Mouse (Mus musculus): Measurements from ENCODE around the gene Il7r.
"Not testable (repeated sequence)": the region's sequence is repeated elsewhere in the genome, so short reads cannot be mapped to it uniquely, and the experiment has no call there.

The Il7r gene

DNA sequence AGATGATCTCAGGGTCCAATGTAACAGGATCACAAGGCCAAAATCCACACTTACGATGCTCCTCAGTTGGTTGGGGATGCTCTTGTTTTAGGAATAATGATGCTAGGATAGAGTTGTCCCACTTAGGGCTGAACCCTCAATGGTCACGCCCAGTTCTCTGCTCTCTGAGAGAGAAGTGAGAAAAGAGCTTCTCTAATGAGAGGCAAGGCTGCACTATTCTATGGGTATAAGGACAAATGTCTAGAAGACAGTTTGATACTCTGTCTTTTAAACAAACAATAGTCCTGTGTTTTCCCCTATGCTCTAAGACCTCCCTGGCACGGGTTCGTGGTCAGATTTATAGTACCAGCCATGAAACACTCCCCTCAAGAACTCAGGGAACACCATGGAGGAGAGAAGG, at the start of gene Il7r:
TSS of gene Il7r (minus strand) at position 101 of the 400 bp plus-strand sequence.
- no peak for DNase-seq (ENCODE audit: low spot score)

DNA sequence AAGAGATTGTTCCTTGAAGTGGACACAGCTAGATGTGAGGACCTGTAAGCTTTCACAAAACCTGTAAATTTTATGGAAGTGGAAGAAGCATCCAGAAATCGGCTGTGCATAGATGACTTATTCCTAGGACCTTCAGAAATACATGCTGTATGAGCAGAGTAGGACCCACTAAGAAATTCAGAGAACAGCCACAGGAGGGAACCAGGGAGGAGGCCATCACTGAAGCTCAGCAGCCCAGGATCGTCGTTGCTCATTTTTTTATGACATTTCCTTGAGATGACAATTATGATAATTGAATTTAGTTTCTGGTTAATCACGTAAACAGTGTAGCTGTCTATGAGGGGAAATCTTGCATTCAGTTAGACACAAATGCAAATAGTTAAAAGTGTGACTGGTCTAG, 47.3 kb upstream of the Il7r start:
- DNase-seq (ENCODE audit: low spot score), result no peak

DNA sequence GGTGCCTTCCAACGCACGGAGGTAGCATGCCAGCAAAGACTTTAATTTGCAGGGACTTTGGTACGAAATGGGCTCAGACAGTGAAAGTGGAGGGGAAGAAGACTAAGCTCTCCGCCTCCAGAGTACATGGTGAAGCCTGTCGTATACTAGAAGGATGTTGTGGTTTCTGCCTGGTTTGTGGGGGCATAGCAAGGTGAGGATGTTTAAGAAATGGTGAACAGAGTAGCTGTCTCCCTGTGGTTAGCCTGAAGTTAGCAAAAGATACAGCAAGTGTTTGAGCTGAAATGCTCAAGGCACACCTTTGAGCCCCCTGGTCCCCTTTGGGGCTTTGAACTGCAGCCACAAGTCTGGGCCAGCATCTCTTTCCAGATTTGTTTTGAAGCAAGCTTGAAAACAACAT, 44.8 kb upstream of the Il7r start:
- no peak for DNase-seq (ENCODE audit: low spot score)

DNA sequence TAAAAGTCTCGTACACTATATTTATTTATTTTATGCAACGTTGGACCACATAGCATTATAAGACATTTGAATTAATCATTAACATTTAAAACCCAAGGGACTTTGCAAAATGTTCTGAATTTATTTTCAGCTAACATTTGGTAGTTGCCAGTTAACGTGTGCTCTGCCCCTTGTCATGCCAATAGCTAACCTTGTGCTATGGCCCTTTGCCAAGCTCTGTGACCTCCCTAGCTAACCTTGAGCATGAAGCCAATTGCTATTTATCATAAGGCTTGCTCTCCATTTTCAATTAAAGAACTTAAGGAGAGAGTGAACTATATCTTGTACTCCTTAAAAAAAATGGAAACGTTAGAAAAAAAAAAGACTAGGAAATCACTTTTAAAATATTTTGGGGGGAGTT, 43.4 kb upstream of the Il7r start:
- no peak for DNase-seq (ENCODE audit: low spot score)

DNA sequence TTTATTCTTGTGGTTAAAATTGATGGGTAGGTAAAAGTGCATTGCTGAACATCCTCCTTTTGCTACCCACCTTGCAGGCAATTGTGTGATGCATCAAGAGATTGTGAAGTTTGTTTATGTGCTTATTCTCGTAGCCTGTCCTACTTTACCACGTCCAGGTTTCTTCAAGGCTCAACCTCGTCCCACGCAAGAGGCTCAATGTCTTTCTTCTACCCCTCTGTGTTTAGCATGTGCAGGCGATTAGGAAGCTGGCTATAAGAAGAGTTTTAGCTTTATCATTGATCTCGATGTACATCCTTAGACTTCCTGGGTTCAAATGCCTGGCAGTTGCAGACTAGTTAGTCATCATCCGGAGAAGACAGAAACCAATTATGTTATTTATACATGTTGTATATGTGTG, 42.7 kb upstream of the Il7r start:
- no peak for DNase-seq (ENCODE audit: low spot score)

DNA sequence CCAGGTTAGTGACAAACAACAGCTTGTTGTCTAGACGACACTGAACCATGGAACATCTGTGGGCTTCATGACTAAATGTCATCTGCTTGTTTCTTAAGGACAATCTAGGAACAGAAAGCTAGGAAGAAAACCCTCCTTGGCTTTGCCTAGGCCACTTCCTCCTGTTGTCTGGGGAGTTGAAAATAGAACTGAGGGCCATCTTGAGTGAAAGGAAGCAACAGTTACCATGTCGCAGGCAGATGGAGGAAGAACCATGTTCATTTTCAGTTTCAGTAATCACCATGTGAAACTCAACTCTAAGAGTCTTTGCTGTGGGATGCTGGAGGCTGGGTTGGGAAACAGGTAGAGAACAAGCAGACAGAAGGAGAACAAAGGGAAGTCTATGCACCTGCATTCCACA, 41.9 kb upstream of the Il7r start:
- DNase-seq (ENCODE audit: low spot score), result peak; percentile 23

DNA sequence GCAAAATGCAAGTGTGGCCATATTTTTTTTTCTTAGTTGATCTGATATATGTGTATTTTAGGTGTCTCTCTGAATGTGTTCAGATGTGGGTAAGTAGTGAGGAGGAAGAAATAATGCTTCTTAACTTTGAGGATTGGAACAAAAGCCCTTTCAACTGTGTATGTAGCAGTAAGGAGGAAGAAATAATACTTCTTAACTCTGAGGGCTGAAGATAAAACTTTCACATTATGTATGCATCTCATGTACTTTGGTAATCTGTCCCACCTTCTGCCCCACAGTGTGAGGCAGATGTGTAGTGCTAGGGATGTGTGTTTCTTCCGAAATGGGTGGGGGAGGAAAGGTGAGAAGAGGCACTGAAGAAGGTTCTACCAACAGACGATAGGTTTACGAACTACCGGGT, 37.3 kb upstream of the Il7r start:
- no peak for DNase-seq (ENCODE audit: low spot score)

DNA sequence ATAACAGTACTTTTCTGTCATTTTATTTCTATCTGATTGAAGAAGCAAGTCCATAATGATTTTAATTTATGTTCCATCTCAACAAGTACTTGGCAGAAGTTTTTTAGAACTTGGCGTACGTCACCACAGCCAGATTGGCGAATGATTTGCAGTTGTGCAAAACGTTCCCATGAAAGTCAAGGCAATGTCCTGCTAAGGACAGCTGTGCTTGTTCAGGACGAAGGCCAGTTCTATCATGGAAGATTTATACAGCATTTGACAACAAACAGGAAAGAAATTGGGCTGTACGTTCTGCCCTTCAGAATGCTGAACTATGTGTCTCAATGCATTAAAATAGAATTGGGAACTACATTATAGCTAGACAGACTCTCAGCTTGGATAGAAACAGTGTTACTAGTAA, 35.4 kb upstream of the Il7r start:
- no peak for DNase-seq (ENCODE audit: low spot score)

DNA sequence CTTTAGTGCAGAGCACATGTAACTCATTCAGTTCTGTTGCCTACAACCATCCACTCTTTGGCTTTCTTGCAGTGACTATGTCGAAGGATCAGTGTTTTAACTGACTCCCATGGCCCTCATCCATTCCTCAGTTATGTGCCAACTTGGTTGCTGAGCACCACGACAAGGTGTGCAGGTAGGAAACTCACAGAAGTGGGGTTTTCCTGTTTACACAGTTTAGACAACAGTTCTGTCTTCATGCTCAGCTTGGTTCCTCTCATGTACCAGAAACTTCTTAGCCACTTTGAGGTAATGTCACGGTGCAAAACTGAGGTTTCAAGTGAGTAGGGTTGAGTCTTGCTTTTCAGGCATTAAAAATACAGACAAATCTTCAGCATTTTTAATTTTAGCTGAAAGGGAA, 34.2 kb upstream of the Il7r start:
- no peak for DNase-seq (ENCODE audit: low spot score)

DNA sequence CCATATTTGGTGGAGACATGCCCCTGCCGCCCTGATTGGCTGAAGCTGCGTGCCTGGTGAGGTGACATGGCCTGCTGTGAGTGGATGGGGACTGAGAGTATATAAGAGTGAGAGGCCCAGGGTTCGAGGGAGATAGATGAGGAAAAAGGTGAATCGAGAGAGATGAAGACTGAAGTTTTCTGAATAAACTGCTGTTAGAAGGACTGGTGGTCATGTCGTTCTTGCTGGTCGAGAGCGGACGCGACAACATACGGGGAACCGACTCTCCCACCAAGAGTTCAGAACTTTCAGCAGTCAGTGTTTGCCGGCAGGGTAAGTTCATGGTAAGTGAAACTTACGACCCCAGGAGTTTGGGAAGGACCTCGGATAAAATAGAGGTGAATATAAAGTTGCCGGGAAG, 27.3 kb upstream of the Il7r start:
- DNase-seq (ENCODE audit: low spot score), result not testable (repeated sequence)

DNA sequence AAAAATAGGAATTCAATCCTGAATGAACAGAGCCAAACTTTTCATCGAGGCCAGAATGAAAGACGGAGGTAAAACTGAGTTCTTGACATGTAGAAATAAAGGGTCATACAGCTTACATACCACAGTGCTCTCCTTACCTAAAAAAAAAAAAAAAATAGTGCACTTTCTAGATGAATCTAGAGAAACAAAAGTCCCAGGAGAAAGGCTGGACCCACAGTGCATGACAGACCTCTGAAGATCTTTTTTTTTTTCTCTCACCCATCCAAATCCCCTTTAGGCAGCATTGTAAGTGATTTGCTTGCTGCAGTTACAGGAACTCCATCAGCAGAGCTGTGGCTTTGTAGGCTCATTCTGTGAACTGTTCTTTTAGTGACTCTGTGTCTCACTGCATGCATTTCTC, 19.0 kb upstream of the Il7r start:
- DNase-seq (ENCODE audit: low spot score), result no peak

DNA sequence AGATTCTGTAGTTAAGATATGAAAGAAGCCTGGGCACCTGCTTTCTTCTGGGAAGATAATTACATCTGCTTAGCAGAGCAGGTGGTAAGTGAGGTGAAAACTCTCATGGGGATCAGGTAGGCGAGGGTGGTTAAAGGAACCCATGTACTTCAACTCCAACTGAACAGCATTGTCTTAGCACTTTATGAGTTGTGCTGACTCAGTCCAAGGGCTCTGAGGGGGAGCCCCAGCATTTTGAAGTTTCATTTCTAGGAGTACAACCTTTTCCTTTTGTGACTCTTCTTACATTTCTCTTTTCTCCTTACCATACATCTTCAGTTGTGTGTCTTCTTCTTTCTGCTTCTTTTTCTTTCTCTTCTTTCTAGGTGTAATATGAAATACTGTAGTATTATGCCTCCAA, 5.2 kb upstream of the Il7r start:
- DNase-seq (ENCODE audit: low spot score), result no peak

DNA sequence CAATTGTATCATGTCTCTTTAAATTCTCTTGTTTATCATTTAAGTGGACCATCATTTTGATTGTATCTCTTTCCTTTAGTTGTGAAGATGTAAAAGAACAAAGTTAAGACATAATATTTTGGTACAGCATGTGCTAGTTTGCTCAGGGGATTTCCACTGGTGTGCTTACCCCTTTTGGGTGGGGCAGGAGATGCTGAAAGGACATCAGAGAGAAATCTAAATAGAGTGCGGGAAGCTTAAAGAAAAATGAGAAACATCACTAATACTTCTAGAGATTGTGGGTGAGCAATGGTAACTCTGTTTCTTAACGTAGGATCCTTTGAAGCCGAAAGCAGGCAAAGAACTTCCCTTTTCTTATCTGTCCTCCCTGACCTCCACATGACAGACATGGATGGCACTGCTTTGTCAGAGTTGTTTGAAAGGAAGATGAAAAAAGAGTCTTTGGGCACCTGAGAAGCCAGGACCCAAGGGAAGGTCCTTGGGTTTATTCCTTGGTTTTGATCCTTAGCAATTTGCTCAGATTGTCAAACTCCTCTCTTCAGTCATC, 3.5 kb upstream of the Il7r start:
- no peak for DNase-seq (ENCODE audit: low spot score)

DNA sequence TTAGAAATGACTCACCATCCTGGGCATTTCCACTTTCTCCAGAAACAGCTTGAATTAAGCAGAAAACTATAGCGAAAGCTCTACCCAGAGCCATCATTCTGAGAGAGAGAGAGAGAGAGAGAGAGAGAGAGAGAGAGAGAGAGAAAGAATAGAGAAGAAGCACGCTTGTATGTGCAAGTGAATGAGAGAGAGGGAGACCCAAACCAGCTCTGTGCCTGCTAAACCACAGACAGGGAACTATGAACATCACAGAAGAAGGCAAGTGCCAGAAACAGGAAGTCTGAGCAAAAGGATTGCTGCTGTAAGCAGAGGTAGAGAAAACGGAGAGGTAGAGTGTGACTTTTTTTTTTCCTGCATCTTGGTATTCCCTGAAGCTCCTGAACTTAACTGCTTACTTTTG, 330 bp downstream of the Il7r start:
- DNase-seq (ENCODE audit: low spot score), result no peak

DNA sequence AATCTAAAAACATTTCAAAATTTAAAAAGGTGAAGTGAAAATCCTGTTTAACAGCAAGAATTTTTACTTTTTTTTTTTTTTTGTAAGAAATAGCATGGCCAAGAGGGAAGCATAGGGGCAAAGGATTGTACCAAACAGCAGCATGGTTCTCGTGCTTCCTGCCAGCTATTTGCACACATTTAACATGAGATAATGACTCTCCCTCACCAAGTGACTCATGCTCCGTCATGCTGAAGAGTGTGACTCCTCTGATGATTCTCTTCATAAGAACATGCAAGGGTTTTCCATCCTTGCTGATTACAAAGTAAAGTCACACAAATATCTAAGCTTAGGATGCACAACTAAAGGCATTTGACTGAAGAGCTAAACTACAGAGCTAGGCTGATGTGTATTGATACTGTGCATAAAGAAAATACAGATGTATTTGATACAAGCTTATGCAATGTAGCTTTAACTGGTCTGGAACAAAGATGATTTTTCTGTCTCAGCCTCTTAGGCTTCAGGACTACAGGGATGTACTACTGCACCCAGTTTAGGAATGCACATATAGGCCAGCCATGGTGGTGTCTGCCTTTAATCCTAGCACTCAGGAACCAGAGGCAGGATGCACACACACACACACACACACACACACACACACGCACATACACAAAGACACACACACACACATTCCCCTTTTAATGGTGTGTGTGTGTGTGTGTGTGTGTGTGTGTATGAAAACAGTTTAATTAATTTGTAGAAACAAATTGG, 1.6 kb downstream of the Il7r start:
- no peak for DNase-seq (ENCODE audit: low spot score)

DNA sequence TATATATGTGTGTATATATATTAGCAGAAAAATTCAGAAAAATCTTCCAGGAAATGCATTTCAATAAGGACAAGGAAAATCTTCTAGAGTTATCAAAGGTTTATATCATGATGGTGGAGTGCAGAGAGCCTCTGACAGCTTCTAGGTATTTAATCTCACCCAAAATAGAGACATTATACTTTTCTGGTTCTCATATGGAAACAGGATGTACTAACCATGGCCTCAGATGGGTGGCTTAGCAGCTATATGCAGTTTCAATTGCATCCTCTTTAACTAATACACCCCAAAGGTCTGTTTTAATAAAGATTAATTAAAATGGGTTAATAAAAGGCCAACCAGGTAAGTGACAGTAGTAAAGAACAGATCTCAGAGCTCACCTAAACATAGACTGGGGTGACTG, 3.6 kb downstream of the Il7r start:
- DNase-seq (ENCODE audit: low spot score), result no peak

DNA sequence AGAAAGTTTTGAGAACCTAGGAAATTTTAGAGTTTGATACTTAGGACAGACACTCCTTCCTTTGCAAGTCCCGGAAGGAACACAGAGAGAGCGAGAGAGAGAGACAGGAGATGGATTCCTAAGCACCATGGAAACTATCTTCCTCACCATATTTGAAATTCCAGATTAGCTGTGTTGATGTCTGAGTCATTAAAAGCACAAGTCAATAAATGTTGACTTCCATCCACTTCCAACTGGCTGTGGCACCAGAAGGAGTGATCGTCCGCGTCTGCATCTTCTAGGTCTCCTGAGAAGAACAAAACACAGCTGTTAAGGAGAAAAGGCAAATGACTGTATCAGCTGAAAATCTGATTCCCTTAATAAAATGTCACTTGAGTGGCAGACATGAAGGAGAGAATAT, 5.1 kb downstream of the Il7r start:
- no peak for DNase-seq (ENCODE audit: low spot score)

DNA sequence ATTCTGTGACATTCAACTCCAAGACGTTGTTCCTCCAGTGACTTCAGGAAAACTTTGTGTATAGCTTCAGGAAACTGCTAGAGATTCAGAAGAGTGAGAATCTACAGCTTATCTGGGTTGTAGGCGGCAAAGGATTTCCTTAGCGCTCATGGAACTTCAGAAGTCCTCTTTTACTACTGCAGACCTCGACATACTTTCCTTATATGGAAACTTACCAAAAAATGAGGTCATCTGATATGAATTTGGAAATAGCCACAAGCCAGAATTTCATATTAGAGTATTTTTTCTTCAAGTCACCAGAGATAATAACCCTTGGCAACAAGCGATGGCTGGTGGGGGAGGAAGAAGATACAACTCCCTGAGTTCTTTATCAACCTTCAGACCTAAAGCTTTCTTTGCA, 6.0 kb downstream of the Il7r start:
- DNase-seq (ENCODE audit: low spot score), result no peak

DNA sequence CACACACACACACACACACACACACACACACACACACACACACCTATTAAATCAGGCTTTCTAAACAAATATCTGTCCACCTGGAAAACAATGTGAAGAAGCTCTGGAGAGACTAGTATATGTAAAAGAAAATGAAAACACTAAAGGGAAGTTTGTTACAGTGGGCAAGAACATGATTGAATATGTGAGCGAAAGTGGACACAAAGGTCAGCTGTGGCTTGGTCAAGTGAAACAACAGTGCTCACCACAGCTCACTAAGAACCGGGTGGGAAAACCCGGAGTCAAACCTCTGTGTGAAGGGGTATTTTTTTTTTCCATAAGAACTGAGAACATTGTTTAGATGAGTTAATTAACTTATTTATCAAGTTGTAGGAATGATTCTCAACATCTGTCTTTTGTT, 6.9 kb downstream of the Il7r start:
- DNase-seq (ENCODE audit: low spot score), result no peak

DNA sequence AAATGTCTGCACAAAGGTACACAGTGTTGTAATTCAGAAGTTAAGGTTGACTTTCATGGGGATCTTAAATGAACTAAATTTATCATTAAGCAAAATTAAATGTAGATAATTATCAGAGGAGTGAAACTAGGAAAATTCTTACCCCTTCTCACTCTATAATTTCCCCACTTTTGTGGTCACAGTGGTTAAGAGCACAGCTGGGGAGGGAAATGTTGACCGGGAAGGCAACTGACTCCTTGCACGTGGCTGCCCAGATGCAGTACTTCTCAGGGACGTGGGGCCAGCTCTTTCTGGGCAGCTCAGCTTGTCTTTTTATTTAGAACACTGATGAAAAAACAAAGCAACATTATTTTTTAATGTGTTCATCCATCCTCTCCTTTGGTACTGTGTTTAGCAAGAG, 37.9 kb downstream of the Il7r start:
- DNase-seq (ENCODE audit: low spot score), result no peak

DNA sequence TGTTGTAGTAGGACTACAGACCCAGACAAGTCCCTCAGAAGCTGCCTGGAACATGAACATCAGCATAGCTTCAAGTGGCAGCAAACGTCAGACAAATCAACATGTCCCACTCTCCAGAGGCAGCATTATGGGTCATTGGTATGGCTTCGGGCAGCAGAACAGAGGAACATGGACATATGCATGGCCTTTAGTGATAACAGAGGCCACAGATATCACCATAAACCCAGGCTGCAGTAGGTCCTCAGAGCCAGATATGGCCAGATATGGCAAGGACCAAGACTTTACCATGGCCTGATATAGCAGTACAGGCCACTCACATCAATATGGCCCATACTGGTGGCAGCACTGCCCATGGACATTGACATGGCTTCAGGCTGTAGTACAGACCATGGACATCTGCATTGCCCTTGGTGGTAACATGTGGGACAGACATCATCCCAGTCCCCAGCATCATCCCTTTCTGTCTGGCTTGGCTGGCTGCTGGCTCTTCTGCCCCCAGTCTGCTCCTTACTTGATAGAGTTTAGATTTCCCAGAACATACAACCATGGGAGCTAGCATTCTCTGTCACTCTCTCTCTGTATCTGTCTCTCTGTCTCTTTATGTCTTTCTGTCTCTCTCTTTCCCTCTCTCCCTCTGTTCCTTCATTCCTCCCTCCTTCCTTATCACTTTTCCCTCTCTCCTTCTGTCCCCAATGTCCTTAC, 40.4 kb downstream of the Il7r start:
- no peak for DNase-seq (ENCODE audit: low spot score)

DNA sequence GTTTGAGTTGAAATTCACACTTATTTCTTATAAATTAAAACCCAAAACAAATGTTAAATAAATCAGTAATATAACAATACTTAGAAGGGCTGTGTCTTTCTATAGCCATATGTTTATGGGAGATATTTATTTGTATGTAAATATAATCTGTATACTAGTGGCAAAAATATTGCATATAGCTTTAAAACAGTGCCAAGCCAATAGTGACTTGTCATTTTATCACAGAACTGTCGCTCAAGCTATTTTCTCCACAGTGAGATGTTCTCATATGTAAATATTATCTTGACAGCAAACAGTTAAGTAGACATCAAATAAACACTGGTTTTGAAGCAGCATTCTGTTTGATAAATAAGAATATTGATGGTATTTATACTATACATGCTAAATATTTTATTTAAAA, 56.8 kb downstream of the Il7r start:
- DNase-seq (ENCODE audit: low spot score), result no peak

DNA sequence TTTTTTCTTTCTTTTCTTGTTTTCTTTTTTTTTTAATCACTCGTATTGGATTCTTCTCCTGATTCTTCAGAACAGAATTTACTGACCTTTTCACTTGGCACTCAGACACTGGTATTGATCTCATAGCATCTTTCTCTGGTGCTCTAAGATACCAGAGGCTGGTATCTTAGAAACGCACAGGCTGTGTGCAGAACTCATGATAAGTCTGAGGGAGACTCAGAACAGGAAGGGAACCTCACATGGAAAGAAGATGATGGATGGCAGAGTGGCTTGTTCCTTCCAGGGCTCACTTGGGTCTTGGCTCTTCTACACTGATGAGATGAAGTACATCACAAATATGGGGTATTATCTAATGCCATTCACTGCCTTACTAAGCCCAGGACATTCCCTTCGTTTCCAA, 57.4 kb downstream of the Il7r start:
- DNase-seq (ENCODE audit: low spot score), result no peak

DNA sequence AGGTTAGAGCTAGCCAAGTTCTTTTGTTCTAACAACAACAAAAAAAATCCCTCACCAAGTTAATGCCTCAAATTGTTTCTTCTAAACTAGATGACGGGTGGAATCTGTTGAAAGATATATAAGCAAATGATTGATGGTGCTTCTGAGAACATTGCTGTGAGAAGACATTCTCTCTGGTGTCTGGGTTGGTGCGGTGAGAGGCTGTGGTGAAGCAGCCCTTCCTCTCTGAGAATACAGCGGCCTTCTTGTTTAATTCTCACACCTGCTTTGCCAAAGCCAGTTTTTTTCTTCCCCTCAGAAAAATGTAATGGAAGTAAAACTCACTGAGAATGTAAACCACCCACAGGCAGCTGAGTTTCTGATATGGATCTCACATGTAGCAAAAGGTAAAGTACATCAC, 57.8 kb downstream of the Il7r start:
- DNase-seq (ENCODE audit: low spot score), result no peak

All from layer of hippocampus, adult 11-12 months (tissue).